Mouse (Mus musculus) cortical plate, adult 2 months (tissue): ENCODE data around the gene Ehd1. TPM values are rescaled to one million over a fixed set of nuclear protein-coding genes. Genes with fewer than 3 reads are reported as not detected.

Source experiments
- H3K27ac ChIP-seq: fragments of 200-500 bp; 2 replicates; pipeline ENCODE4 v1.5.1; 2012; ENCODE audit warnings: low read length, control low read depth, inconsistent platforms; ENCODE audit not compliant: insufficient read depth
- H3K4me1 ChIP-seq: fragments of 200-500 bp; 2 replicates; pipeline ENCODE4 v1.6.1; 2011; ENCODE audit warnings: low read length; ENCODE audit not compliant: control insufficient read depth, insufficient read depth
- H3K4me3 ChIP-seq: fragments of 200-500 bp; 2 replicates; pipeline ENCODE4 v1.5.1; 2011; ENCODE audit warnings: mild to moderate bottlenecking, low read length, control low read depth; ENCODE audit not compliant: insufficient read depth
- CTCF ChIP-seq: fragments of 200-500 bp; IDR thresholded peaks from 2 replicates; pipeline ENCODE4 v1.5.1; 2011; ENCODE audit warnings: mild to moderate bottlenecking, control low read depth, low read length; ENCODE audit not compliant: insufficient read depth; ENCODE audit errors: extremely low read depth
- POLR2A ChIP-seq: fragments of 200-500 bp; IDR thresholded peaks from 2 replicates; pipeline ENCODE4 v1.6.1; 2011; ENCODE audit warnings: mild to moderate bottlenecking, low read length, control low read depth; ENCODE audit not compliant: insufficient read depth; ENCODE audit errors: extremely low read depth
- polyA plus RNA-seq: library from polyadenylated mRNA; depleted of rRNA; stranded (reverse); fragments of >200 nt; gene quantifications from 2 replicates; pipeline ENCODE4 v1.2.3, GENCODE M21; 2012

Gene Ehd1
- polyA plus RNA-seq, 1 experiment: 48.2 TPM

- Histone ChIP-seq H3K4me3 (no peak overlapping the region), H3K27ac (no peak overlapping the region), H3K4me1 (peaks cover 5% of the 10 kb centered on the region; the same call in 1 of the 2 replicates)
- no peak for TF ChIP-seq POLR2A
- TF ChIP-seq CTCF: no peak
Measured at GRCm38 (mm10) chr19:6338171-6338570, 61.6 kb downstream of the Ehd1 start.

- no peak overlapping the region for H3K4me3 ChIP-seq
- H3K27ac ChIP-seq: no peak overlapping the region
- H3K4me1 ChIP-seq: peaks cover 5% of the 10 kb centered on the region; the same call in 1 of the 2 replicates
- TF ChIP-seq CTCF (no peak), POLR2A (no peak)
Measured at GRCm38 (mm10) chr19:6338716-6339115, 62.2 kb downstream of the Ehd1 start.

- Histone ChIP-seq H3K27ac (no peak overlapping the region), H3K4me3 (no peak overlapping the region), H3K4me1 (peaks cover 5% of the 10 kb centered on the region; the same call in 1 of the 2 replicates)
- TF ChIP-seq POLR2A (no peak), CTCF (no peak)
Measured at GRCm38 (mm10) chr19:6339191-6339590, 62.7 kb downstream of the Ehd1 start.

GRCm38 (mm10) chr19:6339890-6340504 is 63.5 kb downstream of the Ehd1 start:
- Histone ChIP-seq H3K27ac (peak overlapping the region; percentile 41; the same call in 1 of the 2 replicates), H3K4me1 (peaks cover 2% of the 10 kb centered on the region; the same call in 1 of the 2 replicates), H3K4me3 (peak overlapping the region; percentile 48; the same call in 1 of the 2 replicates)
- TF ChIP-seq CTCF (no peak), POLR2A (no peak)

GRCm38 (mm10) chr19:6340524-6341452 is 64.3 kb downstream of the Ehd1 start, which contains the start of gene Map4k2:
Gene Map4k2, plus strand, starts transcription at chr19:6341135.
- H3K27ac ChIP-seq: peak within 1 kb of the TSS; percentile 65
- H3K4me3 ChIP-seq: peak within 1 kb of the TSS; percentile 48
- 0 out of 2 replicates have a peak, but pooled peaks have one; percentile 4 for TF ChIP-seq CTCF
- no peak for TF ChIP-seq POLR2A
- H3K4me1 ChIP-seq: peaks cover 2% of the 10 kb centered on the region; the same call in 1 of the 2 replicates

GRCm38 (mm10) chr19:6341453-6342077 is 65.0 kb downstream of the Ehd1 start:
- H3K27ac ChIP-seq: no peak overlapping the region

GRCm38 (mm10) chr19:6342276-6342933 is 65.9 kb downstream of the Ehd1 start:
- peak overlapping the region; percentile 48; the same call in 1 of the 2 replicates for H3K4me3 ChIP-seq
- H3K4me1 ChIP-seq: no peaks in the 10 kb centered on the region
- no peak overlapping the region for H3K27ac ChIP-seq
- TF ChIP-seq CTCF (no peak), POLR2A (no peak)

More at GRCm38 (mm10) chr19:6341453-6342077, 65.0 kb downstream of the Ehd1 start:
- Histone ChIP-seq H3K4me3 (peak overlapping the region; percentile 48), H3K4me1 (peaks cover 2% of the 10 kb centered on the region; the same call in 1 of the 2 replicates)
- TF ChIP-seq CTCF (no peak), POLR2A (no peak)

- no peak overlapping the region for H3K27ac ChIP-seq
- no peaks in the 10 kb centered on the region for H3K4me1 ChIP-seq
- TF ChIP-seq CTCF: no peak
- no peak for TF ChIP-seq POLR2A
- H3K4me3 ChIP-seq: no peak overlapping the region
Measured at GRCm38 (mm10) chr19:6343066-6343925, 66.8 kb downstream of the Ehd1 start.
